In the genomic region with DNA sequence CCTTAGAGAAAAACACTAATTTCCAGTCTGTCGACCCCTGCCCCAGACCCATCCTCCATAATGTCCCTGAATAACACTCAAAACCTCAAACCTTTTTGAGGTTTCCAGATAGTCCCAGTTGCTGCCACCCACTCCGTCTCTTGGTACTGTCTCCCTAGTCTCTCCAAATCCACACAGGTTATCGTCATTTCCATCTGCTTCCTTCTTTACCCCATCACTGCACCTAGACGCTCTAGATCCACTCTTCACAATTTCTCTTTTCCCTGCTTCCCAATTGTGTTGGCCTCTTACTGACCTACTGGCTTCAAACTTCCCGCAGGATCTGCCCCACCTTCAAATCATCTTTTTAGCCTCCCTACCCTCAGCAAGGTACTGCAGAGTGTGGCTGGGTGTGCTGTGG, we compare ENCODE assay signal across 8 mouse cellular contexts. TPM values are rescaled to one million over a fixed set of nuclear protein-coding genes. Genes with fewer than 3 reads are reported as not detected.
DNase-seq lines count a peak whose midpoint lies in the region; ATAC-seq and TF ChIP-seq lines count a peak whose summit lies in the region.

No protein-coding gene starts in this region.

- no peak overlapping the region for H3K27ac ChIP-seq in kidney, adult 2 months (ENCODE audit: insufficient read depth, low read depth, low read length)
- no peak overlapping the region; the same call in 1 of the 2 replicates for H3K27ac ChIP-seq in embryonic facial prominence, embryonic 11.5 days (replicated peaks; ENCODE audit: low read depth, low read length)
- no peak overlapping the region; the same call in 1 of the 2 replicates for H3K27ac ChIP-seq in hindbrain, embryonic 16.5 days (ENCODE audit: low read depth, low read length)
- H3K27ac ChIP-seq in midbrain, embryonic 13.5 days, result no peak overlapping the region

- peak overlapping the region; percentile 81 for H3K4me2 ChIP-seq in embryonic facial prominence, embryonic 11.5 days (ENCODE audit: low read depth, low read length)
- H3K4me2 ChIP-seq in hindbrain, embryonic 16.5 days (ENCODE audit: low read length), result peak overlapping the region; percentile 80
- H3K4me2 ChIP-seq in midbrain, embryonic 13.5 days (replicated peaks), result peak overlapping the region; percentile 78

- no peaks in the 10 kb centered on the region for H3K9me3 ChIP-seq in embryonic facial prominence, embryonic 11.5 days (replicated peaks; ENCODE audit: control insufficient read depth, low read length)
- no peaks in the 10 kb centered on the region for H3K9me3 ChIP-seq in hindbrain, embryonic 16.5 days (ENCODE audit: control insufficient read depth, low read length)
- no peaks in the 10 kb centered on the region for H3K9me3 ChIP-seq in midbrain, embryonic 13.5 days

- no peak for ATAC-seq in embryonic facial prominence, embryonic 11.5 days (replicated peaks; ENCODE audit: insufficient number of reproducible peaks, low FRiP score, low TSS enrichment, low read depth)
- ATAC-seq in hindbrain, embryonic 16.5 days, result no peak
- no peak for ATAC-seq in midbrain, embryonic 13.5 days

- WGBS in kidney, adult 2 months, result 27% methylated on average over 5 of the region's 5 CpGs
- WGBS in embryonic facial prominence, embryonic 11.5 days, result 20% methylated on average over 5 of the region's 5 CpGs
- 35% methylated on average over 5 of the region's 5 CpGs for WGBS in hindbrain, embryonic 16.5 days
- WGBS in midbrain, embryonic 13.5 days, result 24% methylated on average over 5 of the region's 5 CpGs

- peak overlapping the region; percentile 73 for H3K9ac ChIP-seq in embryonic facial prominence, embryonic 11.5 days (replicated peaks; ENCODE audit: low read length)
- peak overlapping the region; percentile 61 for H3K9ac ChIP-seq in hindbrain, embryonic 16.5 days (ENCODE audit: low read depth, low read length)
- no peak overlapping the region for H3K9ac ChIP-seq in midbrain, embryonic 13.5 days (replicated peaks)

- H3K27me3 ChIP-seq in kidney, adult 2 months (replicated peaks; ENCODE audit: control insufficient read depth, insufficient read depth, low read length), result no peaks in the 10 kb centered on the region
- H3K27me3 ChIP-seq in embryonic facial prominence, embryonic 11.5 days (ENCODE audit: control insufficient read depth, insufficient read depth, low read length), result no peaks in the 10 kb centered on the region
- H3K27me3 ChIP-seq in hindbrain, embryonic 16.5 days (replicated peaks; ENCODE audit: control insufficient read depth, insufficient read depth, low read length), result no peaks in the 10 kb centered on the region
- no peaks in the 10 kb centered on the region for H3K27me3 ChIP-seq in midbrain, embryonic 13.5 days

- no peak for TF ChIP-seq POLR2A in kidney, adult 2 months (IDR thresholded peaks at IDR 0.05; ENCODE audit: low read depth, low read length)

- TF ChIP-seq CTCF in kidney, adult 2 months (conservative IDR thresholded peaks at IDR 0.05; ENCODE audit: insufficient read depth, insufficient read length, low read depth, low read length), result no peak

- H3K4me1 ChIP-seq in kidney, adult 2 months (ENCODE audit: control insufficient read depth, insufficient read depth, low read length), result 0 out of 2 replicates have a peak, but pooled peaks cover 5% of the 10 kb centered on the region
- H3K4me1 ChIP-seq in embryonic facial prominence, embryonic 11.5 days (ENCODE audit: control insufficient read depth, insufficient read depth, low read length), result no peaks in the 10 kb centered on the region
- H3K4me1 ChIP-seq in hindbrain, embryonic 16.5 days (ENCODE audit: control insufficient read depth, insufficient read depth, low read depth, low read length), result peaks cover 8% of the 10 kb centered on the region
- peaks cover 17% of the 10 kb centered on the region for H3K4me1 ChIP-seq in midbrain, embryonic 13.5 days (replicated peaks)

- H3K36me3 ChIP-seq in kidney, adult 2 months (ENCODE audit: control insufficient read depth, insufficient read depth, low read length), result no peaks in the 10 kb centered on the region
- no peaks in the 10 kb centered on the region; the same call in 1 of the 2 replicates for H3K36me3 ChIP-seq in embryonic facial prominence, embryonic 11.5 days (replicated peaks; ENCODE audit: control insufficient read depth, insufficient read depth, low read depth, low read length)
- H3K36me3 ChIP-seq in hindbrain, embryonic 16.5 days (ENCODE audit: control insufficient read depth, insufficient read depth, low read length), result no peaks in the 10 kb centered on the region
- H3K36me3 ChIP-seq in midbrain, embryonic 13.5 days, result peaks cover 12% of the 10 kb centered on the region

- peak overlapping the region; percentile 96 for H3K4me3 ChIP-seq in kidney, adult 2 months (ENCODE audit: insufficient read depth, low read depth, low read length)
- peak overlapping the region; percentile 53 for H3K4me3 ChIP-seq in embryonic facial prominence, embryonic 11.5 days (ENCODE audit: low read depth, low read length)
- H3K4me3 ChIP-seq in hindbrain, embryonic 16.5 days (ENCODE audit: low read length), result peak overlapping the region; percentile 44
- peak overlapping the region; percentile 43 for H3K4me3 ChIP-seq in midbrain, embryonic 13.5 days (replicated peaks)

- no peak for DNase-seq in kidney, adult 2 months
- no peak for DNase-seq in kidney, postnatal 4 days
- DNase-seq in embryonic facial prominence, embryonic 11.5 days (ENCODE audit: low spot score), result no peak
- DNase-seq in thymus, postnatal 0 days (ENCODE audit: low spot score), result no peak
- DNase-seq in thymus, postnatal 36 days, result no peak
- no peak for DNase-seq in embryo, embryonic 9.5 days (ENCODE audit: extremely low spot score)

RNA-seq across cellular contexts. Expression of gene Rab13, which starts 7.6 kb away (rescaled TPM):
- 5.0 and 7.7 TPM in 2 replicates for polyA plus RNA-seq in kidney, adult 2 months (2012; rRNA removed)
- 13.2 and 14.7 TPM in 2 replicates for polyA plus RNA-seq in embryonic facial prominence, embryonic 11.5 days (2014; fragmentation: Nextera tagmentation; extraction: Ambion mirVana)
- polyA plus RNA-seq in hindbrain, embryonic 16.5 days (2015; fragmentation: Nextera tagmentation; extraction: Ambion mirVana), result 21.7 and 24.1 TPM in 2 replicates
- polyA plus RNA-seq in midbrain, embryonic 13.5 days (2015; fragmentation: Nextera tagmentation; extraction: Ambion mirVana), result 19.9 and 25.6 TPM in 2 replicates
- 5.0 and 5.8 TPM in 2 replicates for polyA plus RNA-seq in thymus, postnatal 0 days (2015; fragmentation: Nextera tagmentation; extraction: Ambion mirVana)

RNA-seq across cellular contexts. Expression of gene Rps27, which starts 7.7 kb away (rescaled TPM):
- 944 and 1,038 TPM in 2 replicates for polyA plus RNA-seq in kidney, adult 2 months (2012; rRNA removed)
- polyA plus RNA-seq in embryonic facial prominence, embryonic 11.5 days (2014; fragmentation: Nextera tagmentation; extraction: Ambion mirVana), result 1,115 and 1,319 TPM in 2 replicates
- 626 and 662 TPM in 2 replicates for polyA plus RNA-seq in hindbrain, embryonic 16.5 days (2015; fragmentation: Nextera tagmentation; extraction: Ambion mirVana)
- polyA plus RNA-seq in midbrain, embryonic 13.5 days (2015; fragmentation: Nextera tagmentation; extraction: Ambion mirVana), result 1,033 and 1,129 TPM in 2 replicates
- 2,641 and 2,777 TPM in 2 replicates for polyA plus RNA-seq in thymus, postnatal 0 days (2015; fragmentation: Nextera tagmentation; extraction: Ambion mirVana)

RNA-seq across cellular contexts. Expression of gene Jtb, which starts 10.3 kb away (rescaled TPM):
- 60.7 and 74.7 TPM in 2 replicates for polyA plus RNA-seq in kidney, adult 2 months (2012; rRNA removed)
- polyA plus RNA-seq in embryonic facial prominence, embryonic 11.5 days (2014; fragmentation: Nextera tagmentation; extraction: Ambion mirVana), result 94.4 and 103 TPM in 2 replicates
- polyA plus RNA-seq in hindbrain, embryonic 16.5 days (2015; fragmentation: Nextera tagmentation; extraction: Ambion mirVana), result 93.4 and 97.0 TPM in 2 replicates
- 90.2 and 97.6 TPM in 2 replicates for polyA plus RNA-seq in midbrain, embryonic 13.5 days (2015; fragmentation: Nextera tagmentation; extraction: Ambion mirVana)
- 169 and 171 TPM in 2 replicates for polyA plus RNA-seq in thymus, postnatal 0 days (2015; fragmentation: Nextera tagmentation; extraction: Ambion mirVana)

RNA-seq across cellular contexts. Expression of gene Creb3l4, which starts 22.2 kb away (rescaled TPM):
- polyA plus RNA-seq in kidney, adult 2 months (2012; rRNA removed), result 1.0 and 1.5 TPM in 2 replicates
- polyA plus RNA-seq in embryonic facial prominence, embryonic 11.5 days (2014; fragmentation: Nextera tagmentation; extraction: Ambion mirVana), result 7.7 and 9.9 TPM in 2 replicates
- polyA plus RNA-seq in hindbrain, embryonic 16.5 days (2015; fragmentation: Nextera tagmentation; extraction: Ambion mirVana), result 2.0 and 2.2 TPM in 2 replicates
- polyA plus RNA-seq in midbrain, embryonic 13.5 days (2015; fragmentation: Nextera tagmentation; extraction: Ambion mirVana), result 3.3 and 3.4 TPM in 2 replicates
- polyA plus RNA-seq in thymus, postnatal 0 days (2015; fragmentation: Nextera tagmentation; extraction: Ambion mirVana), result 3.3 and 3.9 TPM in 2 replicates

RNA-seq across cellular contexts. Expression of gene Slc39a1, which starts 26.8 kb away (rescaled TPM):
- polyA plus RNA-seq in kidney, adult 2 months (2012; rRNA removed), result 71.3 and 74.2 TPM in 2 replicates
- 48.7 and 49.1 TPM in 2 replicates for polyA plus RNA-seq in embryonic facial prominence, embryonic 11.5 days (2014; fragmentation: Nextera tagmentation; extraction: Ambion mirVana)
- 40.3 and 54.2 TPM in 2 replicates for polyA plus RNA-seq in hindbrain, embryonic 16.5 days (2015; fragmentation: Nextera tagmentation; extraction: Ambion mirVana)
- polyA plus RNA-seq in midbrain, embryonic 13.5 days (2015; fragmentation: Nextera tagmentation; extraction: Ambion mirVana), result 57.0 and 60.9 TPM in 2 replicates
- 92.7 and 96.1 TPM in 2 replicates for polyA plus RNA-seq in thymus, postnatal 0 days (2015; fragmentation: Nextera tagmentation; extraction: Ambion mirVana)

Comparison
In these comparisons a context has a peak if more than half of its experiments do, and no peak if none do; other contexts are left out.
1. H3K4me3 ChIP-seq: peak in every context shown above with its lines; median percentile 96 in kidney, adult 2 months; 53 in embryonic facial prominence, embryonic 11.5 days; 44 in hindbrain, embryonic 16.5 days; 43 in midbrain, embryonic 13.5 days.